Mouse (Mus musculus): Measurements from ENCODE around the gene Ggct.

Ggct gene

DNA sequence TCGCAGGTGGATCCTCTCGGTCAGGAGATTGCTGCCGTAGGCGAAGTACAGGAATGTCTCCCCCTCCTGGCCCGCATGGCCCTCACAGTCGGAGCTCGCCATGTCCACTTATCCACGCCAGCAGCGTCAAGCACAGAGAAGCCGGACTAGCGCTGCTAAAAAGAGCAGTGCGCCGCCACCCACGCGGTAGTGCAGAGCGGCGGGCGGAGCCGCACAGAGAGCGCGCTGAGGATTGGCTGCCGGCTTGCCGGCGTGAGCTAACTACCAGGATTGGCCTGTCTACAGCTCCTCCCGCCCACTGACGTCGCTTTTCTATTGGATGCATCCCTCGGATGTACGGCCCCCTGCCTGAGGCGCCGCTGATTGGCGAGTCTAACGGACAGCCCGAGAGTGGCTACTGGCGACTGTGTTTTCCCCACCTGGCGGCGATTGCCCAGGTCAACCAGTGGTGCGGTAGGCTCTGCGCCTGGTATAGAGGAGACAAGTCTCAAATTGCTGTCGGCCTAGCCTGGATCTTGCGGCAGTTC lies at the start of gene Ggct:
TSS of gene Ggct (minus strand) at position 217 of the 527 bp plus-strand sequence.
- DNase-seq (ENCODE audit: low spot score in 2 of 2) = peak; percentile 97 to 98

- DNase-seq (ENCODE audit: low spot score in 2 of 2) = no peak
These were observed 47.3 kb upstream of the Ggct start for GRCm38 (mm10) chr6:55040031-55040430.

- DNase-seq (ENCODE audit: low spot score in 2 of 2) = no peak
These were observed 46.7 kb upstream of the Ggct start for GRCm38 (mm10) chr6:55039446-55039783.

DNA sequence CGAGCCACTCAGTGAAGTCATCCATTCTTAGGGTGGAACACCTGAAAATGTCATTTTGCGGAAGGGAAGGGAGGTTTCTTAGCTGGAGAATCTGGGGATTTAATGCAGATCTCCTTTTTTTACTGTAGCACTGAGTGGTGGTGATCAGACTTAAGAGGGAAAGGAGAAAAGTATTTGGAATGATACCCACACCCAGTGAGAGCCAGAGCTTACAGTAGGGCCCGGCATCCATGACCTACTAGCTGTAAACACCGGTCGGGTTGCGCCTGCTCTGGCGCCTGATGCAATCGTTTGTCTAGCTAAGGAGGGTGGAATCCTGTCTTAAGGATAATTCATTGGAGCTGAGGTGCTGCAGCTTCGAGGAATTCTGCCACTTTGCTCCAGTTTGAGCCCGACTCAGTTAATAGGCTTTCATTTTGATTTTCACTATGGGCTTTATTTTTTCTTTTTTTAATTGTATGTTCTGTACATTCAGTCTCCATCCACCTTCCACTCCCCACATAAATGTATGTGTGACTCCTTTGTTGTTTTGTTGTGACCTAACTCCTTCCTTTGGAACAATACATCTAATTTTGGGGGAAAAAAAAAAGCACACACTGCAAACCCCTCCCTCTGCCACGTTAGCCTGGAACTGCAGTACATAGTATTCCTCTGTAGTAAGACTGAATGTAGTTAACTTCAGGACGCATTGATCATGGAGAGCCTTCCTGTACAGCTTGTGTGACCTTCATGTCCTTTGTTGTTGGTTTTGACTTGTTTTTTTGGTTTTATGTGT lies 46.1 kb upstream of the Ggct start:
- DNase-seq (ENCODE audit: low spot score in 2 of 2) = no peak

DNA sequence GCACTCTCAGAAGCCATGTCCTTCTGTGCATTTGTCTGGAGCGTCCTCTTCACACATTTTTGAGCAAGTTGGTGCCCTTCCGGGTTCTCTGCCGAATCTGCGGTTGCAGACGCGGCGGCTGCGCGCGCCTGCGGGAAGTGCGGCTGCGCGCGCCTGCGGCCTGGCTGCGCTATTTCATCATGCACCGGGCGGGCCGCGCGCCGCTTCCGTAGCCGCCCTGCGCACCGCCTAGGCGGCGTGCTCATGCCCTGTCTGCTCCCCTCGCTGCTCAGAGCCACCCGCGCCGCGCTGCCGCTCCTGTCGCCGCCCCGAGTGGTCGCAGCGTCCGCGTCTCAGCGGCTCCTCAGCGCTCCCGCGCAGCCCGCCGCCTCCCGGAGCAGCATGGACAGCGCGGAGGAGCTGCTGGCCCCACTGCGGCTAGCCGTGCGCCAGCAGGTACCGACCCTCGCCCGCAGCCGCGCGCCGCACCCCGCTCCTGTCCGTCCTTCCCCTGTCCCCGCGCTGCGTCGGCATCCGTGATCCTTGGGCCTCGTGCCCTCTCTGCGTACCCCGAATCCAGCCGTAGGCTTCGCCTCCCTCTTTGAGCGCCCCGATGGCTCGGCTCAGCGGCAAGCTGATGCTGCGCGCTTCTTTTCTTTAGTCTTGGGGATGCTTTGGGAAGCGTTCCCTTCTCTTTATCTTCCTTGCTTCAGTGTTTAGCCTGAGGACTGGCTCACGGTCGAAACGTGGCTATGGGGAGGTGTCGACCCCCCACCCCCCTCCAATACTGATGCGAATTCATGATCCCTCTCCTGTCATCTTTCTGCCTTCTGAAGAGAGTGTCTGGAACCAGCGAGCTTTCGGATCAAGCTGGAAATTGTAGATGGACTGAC lies 45.3 kb upstream of the Ggct start, which contains the start of gene Gars:
TSS of gene Gars (plus strand) at position 209 of the 872 bp plus-strand sequence.
- DNase-seq (ENCODE audit: low spot score in 2 of 2) = peak; percentile 87 to 89

- no peak for DNase-seq (ENCODE audit: low spot score in 2 of 2)
These were observed 44.0 kb upstream of the Ggct start for GRCm38 (mm10) chr6:55036731-55037130.

DNA sequence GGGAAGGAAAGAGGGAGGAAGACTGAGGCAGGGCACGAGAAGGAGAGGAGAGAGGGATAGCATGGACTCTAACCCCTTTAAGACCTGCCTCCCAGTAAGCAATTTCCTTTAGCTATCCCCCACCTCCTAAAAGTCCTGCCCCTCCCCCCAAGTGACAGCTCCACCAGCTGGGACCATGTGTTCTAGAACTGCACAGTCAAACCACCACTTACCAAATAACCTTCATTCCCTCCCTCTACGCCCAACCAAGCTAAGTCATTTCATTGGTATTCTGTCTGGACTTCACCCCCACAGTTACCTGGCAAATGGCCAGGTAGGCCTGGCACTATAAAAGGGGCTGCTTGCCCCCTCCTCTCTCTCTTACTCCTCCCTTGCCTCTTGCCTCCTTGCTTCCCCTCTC lies 34.9 kb upstream of the Ggct start:
- DNase-seq (ENCODE audit: low spot score in 2 of 2) = peak in 1 of 2 experiments; percentile 20

DNA sequence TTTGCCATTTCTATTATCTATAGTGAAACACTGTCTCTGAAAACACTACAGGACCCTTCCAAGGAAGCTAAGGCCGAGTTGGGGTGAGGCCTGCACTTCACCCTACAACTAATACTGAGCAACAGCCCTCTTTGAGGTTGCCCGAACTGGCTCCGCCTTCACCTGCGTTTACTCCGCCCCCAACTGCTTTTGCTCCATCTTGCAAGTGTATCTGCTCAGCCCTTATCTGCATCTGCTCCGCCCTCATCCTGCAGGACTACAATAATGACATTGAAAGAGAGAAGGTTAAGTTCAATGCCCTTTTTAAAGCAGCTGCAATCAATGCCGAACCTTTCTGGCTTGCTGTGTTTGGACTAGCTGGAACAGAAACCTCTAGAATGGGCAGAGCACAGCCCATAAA lies 29.1 kb upstream of the Ggct start:
- DNase-seq (ENCODE audit: low spot score in 2 of 2) = no peak

GRCm38 (mm10) chr6:55018417-55018816 lies 25.7 kb upstream of the Ggct start:
- DNase-seq (ENCODE audit: low spot score in 2 of 2) = no peak

DNA sequence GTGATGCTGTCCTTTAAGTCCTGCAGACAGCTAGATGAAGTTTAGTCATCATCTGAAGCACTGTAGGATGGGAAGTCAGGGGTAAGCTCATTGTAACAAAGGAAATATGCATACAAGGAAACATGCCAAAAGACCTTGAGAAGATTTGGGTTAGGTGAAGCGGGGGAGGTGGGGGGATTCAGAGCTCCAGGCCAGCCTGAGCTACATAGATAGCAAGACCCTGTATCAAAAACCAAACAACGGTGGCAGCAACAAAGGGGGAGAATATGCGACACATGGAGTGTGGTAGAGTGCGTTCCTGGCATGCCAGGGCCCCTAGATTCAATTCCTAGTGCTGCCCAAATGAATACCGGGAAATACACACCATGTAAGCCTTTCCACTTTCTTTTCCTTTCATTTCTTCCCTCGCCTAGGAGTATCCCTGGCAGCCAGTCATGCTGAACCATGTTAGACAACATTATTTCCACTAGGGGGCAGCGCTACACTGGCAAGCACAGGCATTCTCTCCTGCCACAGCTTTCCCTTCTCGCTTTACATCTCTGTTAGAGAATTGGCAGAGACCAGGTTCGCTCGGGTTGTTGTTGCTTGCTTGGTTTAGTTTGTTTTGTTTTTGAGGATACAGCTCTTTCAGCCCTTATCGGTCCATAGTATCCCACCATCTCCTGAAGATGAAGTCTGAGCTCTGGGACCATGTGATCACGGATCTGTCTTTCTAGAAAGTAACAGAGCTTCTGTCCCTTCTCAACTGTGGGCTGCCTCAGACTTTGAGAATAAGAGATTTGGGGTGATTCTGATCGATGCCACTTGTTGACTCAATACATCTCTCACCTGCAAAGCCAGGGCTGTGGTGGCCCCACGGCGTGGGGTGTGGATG lies 24.2 kb upstream of the Ggct start:
- peak; percentile 62 to 71 for DNase-seq (ENCODE audit: low spot score in 2 of 2)

DNA sequence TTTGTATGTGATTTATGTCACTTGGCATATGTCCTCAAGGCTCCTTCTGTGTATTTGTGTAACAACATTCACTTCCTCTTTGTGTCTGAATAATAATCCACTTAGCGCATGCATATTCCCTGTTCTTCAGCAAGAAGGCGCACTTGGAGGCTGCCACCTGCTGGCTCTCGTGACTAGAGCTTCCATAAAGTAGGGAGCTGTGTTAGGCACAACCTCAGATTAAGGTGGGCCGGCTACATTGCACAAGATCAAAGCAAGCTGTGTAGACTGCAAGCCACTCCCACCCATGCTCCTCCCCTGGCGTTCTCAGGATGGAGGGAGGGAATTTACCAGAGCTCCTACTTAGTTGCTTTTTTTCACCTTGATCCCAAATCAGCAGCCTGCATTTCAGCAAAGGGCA lies 23.5 kb upstream of the Ggct start:
- DNase-seq (ENCODE audit: low spot score in 2 of 2) = peak in 1 of 2 experiments; percentile 32

DNA sequence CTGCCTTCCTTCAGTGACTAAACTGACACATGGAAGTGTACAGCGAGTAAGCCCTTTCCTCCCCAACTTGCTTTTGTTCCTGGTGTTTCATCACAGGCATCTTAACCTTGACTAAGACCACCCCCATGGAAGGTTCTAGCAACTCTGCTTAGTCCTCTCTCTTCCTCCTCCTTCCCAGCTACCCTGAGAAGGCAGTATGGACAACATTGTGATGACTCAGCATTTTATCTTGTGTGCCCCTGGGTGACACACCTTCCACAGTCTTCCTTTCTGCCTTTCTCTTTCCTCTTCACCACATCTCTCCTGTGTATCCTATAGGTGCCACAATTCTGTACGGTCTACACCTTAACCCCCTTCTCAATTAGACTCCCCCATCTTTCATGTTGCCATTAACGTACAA lies 21.4 kb upstream of the Ggct start:
- no peak for DNase-seq (ENCODE audit: low spot score in 2 of 2)

- DNase-seq (ENCODE audit: low spot score in 2 of 2) = no peak
These were observed 19.8 kb upstream of the Ggct start for GRCm38 (mm10) chr6:55012516-55012915.

GRCm38 (mm10) chr6:55010330-55011091 lies 17.8 kb upstream of the Ggct start:
- no peak for DNase-seq (ENCODE audit: low spot score in 2 of 2)

DNA sequence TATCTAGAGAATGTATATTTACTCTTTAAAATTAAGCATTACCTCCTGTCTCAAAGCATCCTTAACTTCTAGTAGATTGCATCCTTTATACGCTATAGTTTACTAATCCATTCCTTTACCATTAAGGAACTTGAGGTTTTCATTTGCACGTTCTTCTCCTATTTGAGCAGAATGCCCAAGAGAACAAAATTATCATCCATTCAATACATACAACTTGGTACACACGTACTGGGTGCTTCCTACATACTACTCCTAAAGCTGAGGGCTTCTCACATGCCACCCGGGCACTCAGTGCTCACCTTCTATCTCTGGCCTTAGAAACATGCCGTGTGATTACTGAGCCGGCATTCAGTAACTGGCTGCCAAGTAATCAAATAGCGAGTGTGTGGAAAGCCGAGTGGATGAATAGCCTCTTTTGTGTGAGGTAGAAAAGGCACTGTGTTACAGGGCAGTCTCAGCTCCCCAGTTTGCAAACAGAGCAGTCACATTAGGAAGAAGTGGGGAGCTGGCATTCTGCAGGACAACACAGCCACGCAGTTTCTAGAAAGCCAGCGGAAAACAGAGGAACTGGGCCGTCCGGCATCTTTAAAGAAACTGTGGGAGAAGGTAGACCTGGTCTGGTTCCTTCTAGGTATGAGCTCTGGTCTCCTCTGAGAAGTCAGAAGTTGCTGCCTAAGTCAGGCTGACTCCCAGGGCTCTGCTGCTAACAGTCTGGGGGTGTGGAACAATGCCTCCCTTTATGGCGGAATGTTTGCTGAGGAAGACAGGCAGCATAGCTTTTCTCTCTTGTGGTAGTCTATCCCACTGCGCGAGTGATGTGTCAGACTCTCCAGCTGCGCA lies 16.9 kb upstream of the Ggct start:
- no peak for DNase-seq (ENCODE audit: low spot score in 2 of 2)

GRCm38 (mm10) chr6:55008401-55008800 lies 15.7 kb upstream of the Ggct start:
- DNase-seq (ENCODE audit: low spot score in 2 of 2) = no peak

- peak; percentile 44 to 70 for DNase-seq (ENCODE audit: low spot score in 2 of 2)
These were observed 10.8 kb upstream of the Ggct start for GRCm38 (mm10) chr6:55003559-55003958.

DNA sequence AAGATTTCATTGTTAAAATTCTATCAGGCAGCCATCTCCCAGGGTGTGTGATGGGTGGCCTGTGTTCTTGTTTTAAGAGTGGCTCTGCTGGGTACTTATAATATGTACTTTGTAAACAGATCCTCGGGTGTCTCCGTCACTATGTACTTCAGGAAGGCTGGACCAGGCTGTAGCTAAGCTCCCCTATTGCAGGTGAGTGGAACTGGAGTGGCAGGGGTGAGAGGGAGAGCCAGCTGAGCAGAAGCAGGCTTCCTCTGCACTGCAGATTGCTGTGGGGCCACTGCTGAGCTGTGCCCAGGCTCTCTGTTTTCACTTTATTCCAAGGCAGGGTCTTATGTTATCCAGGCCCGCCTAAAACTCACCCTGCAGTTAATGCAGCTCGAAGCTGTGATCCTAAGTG lies 9.7 kb upstream of the Ggct start:
- no peak for DNase-seq (ENCODE audit: low spot score in 2 of 2)

- no peak for DNase-seq (ENCODE audit: low spot score in 2 of 2)
These were observed 8.6 kb upstream of the Ggct start for GRCm38 (mm10) chr6:55001320-55001719.

GRCm38 (mm10) chr6:54997726-54998125 lies 5.0 kb upstream of the Ggct start:
- DNase-seq (ENCODE audit: low spot score in 2 of 2) = no peak
